Mouse (Mus musculus): ENCODE results near the gene Gm7954.
"Not testable (repeated sequence)": the region's sequence is repeated elsewhere in the genome, so short reads cannot be mapped to it uniquely, and the experiment has no call there.

Gene Gm7954

DNA sequence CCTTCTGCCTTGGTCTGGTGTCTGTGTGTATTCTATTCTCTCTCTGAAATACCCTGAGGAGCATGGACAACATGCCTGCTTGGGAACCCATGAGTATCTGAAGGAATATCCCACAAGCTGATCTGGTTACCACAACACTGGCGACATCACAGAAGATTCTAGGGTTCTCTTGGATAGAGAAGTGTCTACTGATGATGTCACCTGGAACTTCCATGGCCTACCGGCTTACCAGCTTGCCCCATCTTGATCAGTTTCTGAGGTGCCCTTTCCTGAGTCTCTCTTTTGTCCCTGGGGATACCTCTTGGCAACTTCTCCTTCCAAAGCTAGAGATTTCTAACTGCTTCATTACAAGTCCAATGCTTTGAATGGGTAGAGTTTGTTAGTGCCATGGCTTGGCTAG lies at the start of gene Gm7954:
Gene Gm7954, minus strand, starts transcription at position 101 of the 400 bp plus-strand sequence.
- DNase-seq: not testable (repeated sequence)

- not testable (repeated sequence) for DNase-seq
Observed at GRCm38 (mm10) chr14:41489385-41489784, 36.1 kb upstream of the Gm7954 start, which contains the start of gene Gm3486. Gm3486 (minus strand) TSS chr14:41489485.

DNA sequence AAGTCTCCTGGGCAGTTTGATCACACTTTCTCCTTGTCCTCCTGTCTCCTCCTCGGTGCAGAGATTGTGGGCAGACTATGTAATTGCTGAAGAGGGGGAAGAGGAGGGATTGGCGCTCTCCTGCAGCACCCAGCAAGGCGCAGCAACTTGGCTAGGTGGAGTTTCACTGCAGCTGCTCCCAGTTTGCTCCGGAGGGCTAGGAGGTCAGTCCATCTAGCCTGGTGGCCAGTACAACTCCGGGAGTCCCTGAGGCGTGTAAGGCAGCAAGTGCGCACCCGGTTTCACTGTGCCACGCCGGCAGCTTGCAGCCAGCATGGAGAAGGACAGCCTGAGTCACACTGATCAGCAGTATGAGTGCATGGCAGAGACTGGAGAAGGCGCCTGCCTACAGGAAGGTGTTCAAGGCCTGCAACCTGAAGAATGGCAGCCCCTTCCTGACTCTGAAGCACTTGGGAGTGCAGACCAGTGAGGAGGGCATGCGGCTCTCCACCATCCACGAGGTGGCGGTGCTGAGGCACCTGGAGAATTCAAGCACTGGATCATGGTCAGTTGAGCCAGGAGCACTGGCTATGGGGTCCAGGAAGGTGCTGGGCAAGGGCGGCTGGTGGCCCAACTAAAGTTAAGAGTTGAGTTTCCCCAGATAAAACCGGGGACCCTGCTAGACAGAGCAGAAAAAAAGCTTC lies 27.8 kb downstream of the Gm7954 start:
- peak; percentile 15 for DNase-seq

GRCm38 (mm10) chr14:41424694-41425093 lies 28.6 kb downstream of the Gm7954 start:
- DNase-seq: not testable (repeated sequence)

- DNase-seq: not testable (repeated sequence)
Observed at GRCm38 (mm10) chr14:41408181-41408580, 45.1 kb downstream of the Gm7954 start, which contains the start of gene Gm6482. Gm6482 (minus strand) TSS chr14:41408281.

All from right cerebral cortex, postnatal 14 days (tissue).